Mouse (Mus musculus): ENCODE results near the gene Grik5. TPM values are rescaled to one million over a fixed set of nuclear protein-coding genes. Genes with fewer than 3 reads are reported as not detected.
A peak's percentile ranks its signal among the peaks of the same experiment; 100 is the strongest.

Grik5 gene
- total RNA-seq, 2 experiments from 2014 or later, result 215 to 242 TPM

GRCm38 (mm10) chr7:25082510-25082909 is 10.4 kb upstream of the Grik5 start:
- intact Hi-C loops (cut with DNase I), result loop anchor here (5.0 kb wide), 1 partner anchor 180 kb away; the partner anchor contains the start of gene Arhgef1
- peak in 1 of 2 experiments; percentile 65 for DNase-seq (ENCODE audit: low spot score in 2 of 2)

- intact Hi-C loops (cut with DNase I), result loop anchor here (5.0 kb wide), 1 partner anchor 178 kb away; the partner anchor contains the start of gene Arhgef1
These were observed 8.3 kb upstream of the Grik5 start for GRCm38 (mm10) chr7:25080431-25080830.

GRCm38 (mm10) chr7:25079496-25080026 is 7.4 kb upstream of the Grik5 start:
- intact Hi-C loops (cut with DNase I), result loop anchor here (5.0 kb wide), 1 partner anchor 177 kb away; the partner anchor contains the start of gene Arhgef1
- DNase-seq (ENCODE audit: low spot score in 2 of 2), result no peak

More at GRCm38 (mm10) chr7:25080431-25080830, 8.3 kb upstream of the Grik5 start:
- no peak for DNase-seq (ENCODE audit: low spot score in 2 of 2)

GRCm38 (mm10) chr7:25077414-25077755 is 5.2 kb upstream of the Grik5 start:
- no peak for DNase-seq (ENCODE audit: low spot score in 2 of 2)
- intact Hi-C loops (cut with DNase I), result no loop called here

GRCm38 (mm10) chr7:25076663-25077413 is 4.7 kb upstream of the Grik5 start:
- intact Hi-C loops (cut with DNase I), result no loop called here

GRCm38 (mm10) chr7:25076296-25076662 is 4.1 kb upstream of the Grik5 start:
- intact Hi-C loops (cut with DNase I), result no loop called here
- DNase-seq (ENCODE audit: low spot score in 2 of 2), result no peak

More at GRCm38 (mm10) chr7:25076663-25077413, 4.7 kb upstream of the Grik5 start:
- DNase-seq (ENCODE audit: low spot score in 2 of 2), result peak; percentile 97 to 100

- intact Hi-C loops (cut with DNase I), result loop anchor here (2.0 to 5.0 kb wide), 2 partner anchors 25 to 42 kb away; no protein-coding TSS in a partner anchor
- peak; percentile 81 to 87 for DNase-seq (ENCODE audit: low spot score in 2 of 2)
These were observed 1.8 kb upstream of the Grik5 start for GRCm38 (mm10) chr7:25073924-25074323.

GRCm38 (mm10) chr7:25072716-25073390 is 707 bp upstream of the Grik5 start:
- peak; percentile 59 to 72 for DNase-seq (ENCODE audit: low spot score in 2 of 2)
- intact Hi-C loops (cut with DNase I), result loop anchor here (2.0 to 5.0 kb wide), 2 partner anchors 24 to 41 kb away; no protein-coding TSS in a partner anchor

DNA sequence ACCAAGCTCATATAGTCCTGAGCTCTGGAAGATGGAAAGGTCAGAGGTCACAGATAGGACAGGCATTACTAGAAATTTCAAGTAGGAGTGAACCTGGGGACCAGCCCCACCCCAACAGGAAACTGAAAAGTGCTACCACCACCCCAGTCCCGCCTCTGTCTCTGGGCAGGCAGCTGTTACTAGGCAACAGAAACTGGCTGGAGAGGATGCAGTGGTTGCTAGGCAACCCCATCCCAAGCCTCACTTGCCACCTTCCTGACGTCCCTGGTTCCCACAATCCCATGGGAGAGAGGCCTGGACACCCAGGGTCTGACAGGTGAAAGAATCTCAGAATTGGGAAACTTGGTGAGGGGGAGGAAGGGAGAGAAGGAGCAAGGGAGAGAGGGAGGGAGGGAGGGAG is 3.4 kb downstream of the Grik5 start:
- intact Hi-C loops (cut with DNase I), result no loop called here
- DNase-seq (ENCODE audit: low spot score in 2 of 2), result peak; percentile 82 to 94

DNA sequence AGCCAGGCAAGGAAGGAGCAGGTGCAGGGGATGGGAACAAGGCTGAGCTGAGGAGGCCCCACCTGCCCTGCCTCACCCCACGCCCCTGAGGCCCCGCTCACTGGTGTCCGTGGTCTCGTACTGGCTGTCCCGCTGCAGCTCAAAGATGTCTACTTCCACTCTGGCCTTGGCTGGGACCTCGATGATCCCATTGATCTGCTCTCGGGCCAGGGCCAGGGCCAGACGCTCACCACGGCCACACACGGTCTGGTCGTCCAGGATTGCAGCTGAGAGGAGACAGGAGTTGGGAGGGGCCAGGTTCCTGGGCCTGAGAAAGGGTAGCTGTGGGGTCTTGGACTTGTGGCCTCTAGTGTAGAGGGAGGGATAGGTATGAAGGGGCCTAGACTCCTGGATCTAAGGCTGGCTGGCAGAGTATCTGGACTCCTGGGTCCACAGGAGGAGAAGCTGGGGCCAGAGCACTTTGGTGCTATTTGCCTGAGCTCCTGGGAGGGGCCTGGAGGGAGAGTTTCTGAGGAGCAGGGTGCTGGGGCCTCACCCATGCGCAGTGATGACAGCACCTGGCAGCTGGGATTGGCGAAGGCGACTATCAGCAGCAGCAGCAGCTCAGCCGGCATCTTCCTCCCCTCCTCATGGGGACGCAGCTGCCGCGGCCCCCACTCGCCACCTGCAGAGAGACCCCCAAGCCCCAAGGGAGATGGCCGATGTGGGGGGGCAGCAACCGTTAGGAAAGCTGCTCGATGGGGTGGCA is 4.1 kb downstream of the Grik5 start:
- DNase-seq (ENCODE audit: low spot score in 2 of 2), result no peak
- intact Hi-C loops (cut with DNase I), result no loop called here

DNA sequence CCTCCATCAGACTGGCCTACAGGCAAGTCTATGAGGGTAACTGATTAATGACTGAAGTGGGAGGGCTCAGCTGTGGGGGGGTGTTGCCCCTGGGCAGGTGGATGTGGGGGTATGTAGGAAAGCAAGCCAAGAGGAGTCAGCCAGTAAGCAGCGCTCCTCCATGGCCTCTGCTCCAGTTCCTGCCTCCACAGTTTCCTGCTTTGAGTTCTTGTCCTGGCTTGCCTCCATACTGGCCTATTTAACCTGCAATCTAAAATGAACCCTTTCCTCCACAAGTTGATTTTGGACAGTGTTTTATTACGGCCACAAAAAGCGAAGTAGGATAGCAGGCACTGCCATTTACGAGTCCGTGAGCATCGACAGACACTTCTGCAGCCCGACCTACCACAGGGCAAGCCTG is 4.8 kb downstream of the Grik5 start:
- intact Hi-C loops (cut with DNase I), result no loop called here
- DNase-seq (ENCODE audit: low spot score in 2 of 2), result no peak

- intact Hi-C loops (cut with DNase I), result loop anchor here (2.0 kb wide), 1 partner anchor 55 kb away; no protein-coding TSS in a partner anchor
- DNase-seq (ENCODE audit: low spot score in 2 of 2), result peak in 1 of 2 experiments; percentile 91
These were observed 8.2 kb downstream of the Grik5 start for GRCm38 (mm10) chr7:25063900-25064299.

GRCm38 (mm10) chr7:25063346-25063745 is 8.8 kb downstream of the Grik5 start:
- intact Hi-C loops (cut with DNase I), result no loop called here
- no peak for DNase-seq (ENCODE audit: low spot score in 2 of 2)

GRCm38 (mm10) chr7:25058836-25059235 is 13.3 kb downstream of the Grik5 start:
- intact Hi-C loops (cut with DNase I), result no loop called here
- DNase-seq (ENCODE audit: low spot score in 2 of 2), result no peak

DNA sequence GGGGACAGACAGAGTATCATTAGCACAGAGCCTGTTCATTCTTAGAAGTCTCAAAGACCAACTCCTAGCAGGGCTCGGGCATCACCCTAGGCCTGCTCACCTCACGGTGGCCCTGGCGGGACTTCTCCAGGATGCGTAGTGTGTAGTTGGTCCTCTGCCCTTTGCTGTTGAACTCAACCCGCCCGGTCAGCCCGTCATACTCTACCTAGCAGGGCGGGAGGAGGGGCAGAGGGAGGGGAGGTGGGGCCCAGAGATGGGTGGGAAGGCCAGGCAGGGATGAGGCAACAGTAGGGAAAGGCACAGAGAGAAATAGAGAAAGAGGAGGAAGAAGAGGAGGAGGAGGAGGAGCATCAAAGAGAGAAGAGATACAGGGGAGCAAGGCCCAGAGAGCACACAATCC is 13.8 kb downstream of the Grik5 start:
- no peak for DNase-seq (ENCODE audit: low spot score in 2 of 2)
- intact Hi-C loops (cut with DNase I), result no loop called here

- intact Hi-C loops (cut with DNase I), result no loop called here
These were observed 14.3 kb downstream of the Grik5 start for GRCm38 (mm10) chr7:25057888-25058287.

GRCm38 (mm10) chr7:25056951-25057350 is 15.2 kb downstream of the Grik5 start:
- intact Hi-C loops (cut with DNase I), result no loop called here
- no peak for DNase-seq (ENCODE audit: low spot score in 2 of 2)

More at GRCm38 (mm10) chr7:25057888-25058287, 14.3 kb downstream of the Grik5 start:
- DNase-seq (ENCODE audit: low spot score in 2 of 2), result no peak

DNA sequence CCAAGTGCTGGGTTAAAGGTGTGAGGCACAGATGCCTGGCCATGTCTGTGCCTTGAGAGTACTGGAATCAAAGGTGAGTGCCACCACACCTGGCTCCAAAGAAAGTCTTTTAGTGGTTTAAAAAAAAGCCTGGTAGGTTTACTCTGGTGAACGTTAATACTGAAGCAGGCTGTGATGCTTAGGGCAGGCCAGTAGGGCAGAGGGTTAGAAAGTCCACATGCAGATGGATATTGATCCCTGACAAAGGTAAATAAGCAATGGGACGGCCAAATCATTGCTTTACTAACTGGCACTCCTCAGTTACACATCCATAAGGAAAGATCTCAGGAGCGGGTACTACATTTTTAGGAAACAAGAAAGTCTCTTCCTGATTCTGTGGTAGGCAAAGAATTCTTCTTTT is 19.6 kb downstream of the Grik5 start:
- no peak for DNase-seq (ENCODE audit: low spot score in 2 of 2)
- intact Hi-C loops (cut with DNase I), result no loop called here

- DNase-seq (ENCODE audit: low spot score in 2 of 2), result peak; percentile 64 to 72
- intact Hi-C loops (cut with DNase I), result loop anchor here (2.0 kb wide), 1 partner anchor 23 kb away; the partner anchor contains the start of genes Grik5 and Zfp574
These were observed 22.7 kb downstream of the Grik5 start for GRCm38 (mm10) chr7:25049295-25049930.
